Mouse (Mus musculus) liver, postnatal 0 days (tissue): ENCODE data around the gene Gm12830. TPM values are rescaled to one million over a fixed set of nuclear protein-coding genes. Genes with fewer than 3 reads are reported as not detected.
A peak's percentile ranks its signal among the peaks of the same experiment; 100 is the strongest.

Experiments
- ATAC-seq: fragments of 200-750 bp; cut with Nextera tagmentation; 2 replicates; pipeline ENCODE4 v1.8.0; 2017; ENCODE audit warnings: mild to moderate bottlenecking, moderate library complexity
- DNase-seq: peaks from one replicate; pipeline ENCODE4 v3.0.0-alpha.2; 2016
- H3K27ac ChIP-seq: fragments of 300-500 bp; sonication (generic); 2 replicates; pipeline ENCODE4 v1.5.1; 2014; ENCODE audit warnings: antibody characterized with exemption, moderate library complexity, mild to moderate bottlenecking, low read depth
- H3K27me3 ChIP-seq: fragments of 300-500 bp; sonication (generic); 2 replicates; pipeline ENCODE4 v1.6.1; 2014; ENCODE audit warnings: low read length, control low read depth, mixed read lengths; ENCODE audit not compliant: insufficient read depth
- H3K36me3 ChIP-seq: fragments of 300-500 bp; sonication (generic); replicated peaks from 2 replicates; pipeline ENCODE4 v1.6.1; 2014; ENCODE audit warnings: mild to moderate bottlenecking, control low read depth, low read length, moderate library complexity, mixed read lengths; ENCODE audit not compliant: insufficient read depth
- H3K4me1 ChIP-seq: fragments of 300-500 bp; sonication (generic); 2 replicates; pipeline ENCODE4 v1.6.1; 2014; ENCODE audit warnings: antibody characterized with exemption, mild to moderate bottlenecking, control low read depth; ENCODE audit not compliant: insufficient read depth
- H3K4me2 ChIP-seq: fragments of 300-500 bp; sonication (generic); 2 replicates; pipeline ENCODE4 v1.6.1; 2014; ENCODE audit warnings: low read depth, mild to moderate bottlenecking, low read length, moderate library complexity, mixed read lengths
- H3K4me3 ChIP-seq: fragments of 300-500 bp; sonication (generic); 2 replicates; pipeline ENCODE4 v1.5.1; 2014; ENCODE audit warnings: low read depth, low read length
- H3K9ac ChIP-seq: fragments of 300-500 bp; sonication (generic); replicated peaks from 2 replicates; pipeline ENCODE4 v1.6.1; 2014; ENCODE audit warnings: mild to moderate bottlenecking, moderate library complexity
- H3K9me3 ChIP-seq: fragments of 300-500 bp; sonication (generic); 2 replicates; pipeline ENCODE4 v1.6.1; 2016; ENCODE audit warnings: mild to moderate bottlenecking, control low read depth, low read length, mixed read lengths
- CTCF ChIP-seq: sonication (generic); IDR thresholded peaks from 2 replicates; pipeline ENCODE4 v1.5.1; 2016; ENCODE audit warnings: antibody characterized with exemption, low read depth
- EP300 ChIP-seq: IDR thresholded peaks from 2 replicates; pipeline ENCODE4 v1.6.1; 2016; ENCODE audit warnings: antibody characterized with exemption, low read depth, mild to moderate bottlenecking
- WGBS: fragments of 180-500 bp; shearing (Covaris S2); extraction: QIAGEN DNeasy Blood & Tissue Kit; methylation state at CpG from one replicate; pipeline ENCODE4 v1.1.7; 2014; ENCODE audit not compliant: insufficient replicate concordance; 5-methylcytosine and 5-hydroxymethylcytosine counted together
- polyA plus RNA-seq: library from polyadenylated mRNA; unstranded; fragments of >200 nt; fragmentation: Nextera tagmentation; extraction: Ambion mirVana; gene quantifications from 2 replicates; pipeline ENCODE4 v1.2.1, GENCODE M21; 2015

Gene Gm12830
- polyA plus RNA-seq, 1 experiment from 2014 or later: not detected

DNA sequence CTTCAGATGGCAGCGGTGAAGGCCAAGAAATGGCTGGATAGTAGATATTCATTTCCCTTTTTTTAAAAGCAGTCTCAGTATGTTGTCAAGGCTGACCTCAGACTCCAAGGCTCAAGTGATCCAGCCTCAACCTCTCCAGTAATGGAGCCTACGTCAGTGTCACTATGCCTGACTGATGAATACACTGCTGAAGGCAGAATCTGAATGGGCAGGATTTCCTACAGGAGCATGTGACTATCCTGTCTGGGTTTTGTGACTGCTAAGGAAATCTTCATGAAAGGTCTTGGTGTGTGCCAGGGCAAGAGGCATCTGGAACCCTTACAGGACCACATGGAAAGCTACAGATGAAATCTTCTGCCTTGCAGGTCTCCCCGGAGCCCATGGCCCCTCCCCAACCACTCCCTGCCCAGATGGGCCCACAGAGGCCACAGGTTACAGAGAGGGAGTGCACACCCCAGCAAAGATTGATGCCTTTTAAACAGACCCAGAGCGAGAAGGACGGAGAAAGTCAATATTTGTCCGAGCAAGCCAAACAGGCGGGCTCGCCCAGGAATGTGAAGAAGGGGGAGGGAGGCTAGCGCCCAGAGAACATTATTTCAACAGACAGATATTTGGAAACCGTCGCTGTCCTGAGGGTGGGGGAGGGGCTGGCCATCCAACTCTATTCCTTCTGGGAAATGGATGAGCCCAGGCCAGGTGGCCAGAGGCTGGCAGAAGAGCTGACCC, 48.4 kb downstream of the Gm12830 start:
- 51% methylated on average over 11 of the region's 11 CpGs for WGBS
- H3K9me3 ChIP-seq: no peaks in the 10 kb centered on the region
- peak; percentile 39; the same call in 1 of the 2 replicates for TF ChIP-seq EP300
- TF ChIP-seq CTCF: no peak
- H3K4me3 ChIP-seq: no peak overlapping the region
- no peak overlapping the region for H3K4me2 ChIP-seq
- 0 out of 2 replicates have a peak, but pooled peaks cover 6% of the 10 kb centered on the region for H3K27me3 ChIP-seq
- peak; percentile 99 for ATAC-seq
- H3K27ac ChIP-seq: peak overlapping the region; percentile 22; the same call in 1 of the 2 replicates
- DNase-seq: peak; percentile 68
- H3K4me1 ChIP-seq: peaks cover 13% of the 10 kb centered on the region
- H3K36me3 ChIP-seq: no peaks in the 10 kb centered on the region
- H3K9ac ChIP-seq: no peak overlapping the region

DNA sequence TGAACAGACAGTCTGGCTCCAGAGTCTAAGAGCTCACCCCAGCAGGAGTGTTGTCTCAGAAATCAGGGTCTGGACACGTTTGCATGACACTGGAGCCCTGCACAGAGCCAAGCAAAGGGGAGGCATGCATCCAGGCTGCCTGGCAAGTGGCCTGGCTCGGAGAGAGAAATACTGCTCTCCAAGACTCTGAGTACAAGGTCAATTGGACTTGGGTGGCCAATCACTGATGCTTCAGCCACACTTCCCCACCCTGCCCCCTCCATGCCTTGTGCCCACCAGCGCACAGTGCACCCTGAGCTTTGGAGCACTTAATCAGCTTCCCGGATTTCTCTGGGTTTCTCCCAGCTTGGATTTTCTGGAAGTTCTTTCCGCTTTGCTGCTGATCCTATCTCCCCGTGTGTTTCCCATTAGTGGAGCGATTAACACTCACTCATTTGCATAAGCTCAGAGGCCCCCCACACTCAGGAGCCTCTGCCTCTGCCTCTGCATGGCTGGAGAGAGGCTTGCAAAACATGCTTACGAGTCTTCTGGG, 55.0 kb downstream of the Gm12830 start:
- Histone ChIP-seq H3K27ac (no peak overlapping the region), H3K4me1 (no peaks in the 10 kb centered on the region), H3K9ac (no peak overlapping the region), H3K9me3 (no peaks in the 10 kb centered on the region), H3K27me3 (0 out of 2 replicates have a peak, but pooled peaks cover 6% of the 10 kb centered on the region), H3K36me3 (no peaks in the 10 kb centered on the region), H3K4me3 (no peak overlapping the region), H3K4me2 (no peak overlapping the region)
- 41% methylated on average over 8 of the region's 8 CpGs for WGBS
- no peak for DNase-seq
- TF ChIP-seq CTCF (no peak), EP300 (no peak)
- no peak for ATAC-seq

DNA sequence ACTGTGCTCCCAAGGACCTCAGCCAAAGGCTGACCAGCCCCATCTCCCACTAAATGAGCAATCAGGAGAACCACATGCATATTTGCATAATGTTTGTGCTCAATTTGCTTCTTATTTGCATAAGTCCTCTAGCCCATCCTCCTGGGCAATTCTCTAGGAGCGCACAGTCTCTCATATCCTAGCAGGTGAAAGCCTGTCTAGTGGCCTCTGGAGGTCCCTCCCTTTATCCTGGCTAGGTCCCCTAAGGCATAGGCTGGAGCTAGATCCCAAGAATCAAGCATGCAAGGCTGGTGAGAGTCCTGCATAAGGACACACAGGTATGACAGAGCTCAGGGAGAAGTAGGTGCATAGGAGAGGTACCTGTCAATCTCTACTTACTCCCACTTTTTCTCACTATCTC, 60.7 kb downstream of the Gm12830 start:
- H3K36me3 ChIP-seq: no peaks in the 10 kb centered on the region
- no peak overlapping the region for H3K9ac ChIP-seq
- H3K27ac ChIP-seq: no peak overlapping the region
- TF ChIP-seq EP300: no peak
- TF ChIP-seq CTCF: no peak
- no peaks in the 10 kb centered on the region for H3K9me3 ChIP-seq
- no peak overlapping the region for H3K4me3 ChIP-seq
- H3K4me1 ChIP-seq: no peaks in the 10 kb centered on the region
- 0 out of 2 replicates have a peak, but pooled peaks cover 2% of the 10 kb centered on the region for H3K27me3 ChIP-seq
- WGBS: 87% methylated on average over 1 of the region's 1 CpGs
- ATAC-seq: no peak
- DNase-seq: no peak
- no peak overlapping the region for H3K4me2 ChIP-seq

DNA sequence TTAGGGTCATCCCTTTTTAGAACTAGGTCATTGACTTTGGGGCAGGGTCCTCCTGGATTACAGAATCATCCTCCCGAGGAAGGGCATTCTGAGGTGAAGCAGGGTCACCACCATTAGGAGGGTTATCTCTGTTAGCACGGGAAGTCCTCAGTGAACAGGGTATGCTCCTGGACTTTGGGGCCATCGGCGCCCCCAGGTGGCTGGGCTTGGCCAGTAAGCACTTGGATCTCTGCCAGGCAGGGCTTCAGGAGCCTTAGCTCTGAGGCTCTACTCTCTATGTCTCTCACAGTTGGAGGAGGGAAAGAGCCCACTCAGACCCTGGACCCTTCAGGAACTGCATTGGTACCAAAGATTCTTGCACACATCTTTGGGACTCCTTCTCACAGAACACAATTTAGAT, 76.3 kb downstream of the Gm12830 start:
- WGBS: 13% methylated on average over 4 of the region's 4 CpGs
- no peak for ATAC-seq

DNA sequence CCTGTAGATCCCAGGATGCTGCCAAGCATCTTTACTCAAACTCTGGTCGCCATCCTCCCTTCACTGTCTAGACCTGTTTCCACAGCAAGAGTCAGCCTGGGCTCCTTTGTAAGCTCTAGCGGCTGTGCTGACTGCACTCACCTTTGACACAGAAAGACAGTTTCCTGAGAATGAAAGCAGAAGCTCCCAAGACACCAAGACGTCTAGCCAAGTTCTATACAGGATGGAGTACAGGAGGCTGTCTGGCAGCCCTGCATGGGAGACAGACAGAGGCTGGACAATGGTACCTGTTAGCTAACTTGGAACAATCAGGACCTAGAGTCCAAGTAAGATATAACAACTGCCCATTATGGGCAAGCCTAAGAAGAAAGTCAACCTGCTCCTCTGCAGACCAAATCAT, 78.4 kb downstream of the Gm12830 start:
- TF ChIP-seq CTCF (no peak), EP300 (no peak)
- Histone ChIP-seq H3K27me3 (peaks cover 91% of the 10 kb centered on the region), H3K9me3 (no peaks in the 10 kb centered on the region), H3K9ac (no peak overlapping the region), H3K36me3 (no peaks in the 10 kb centered on the region), H3K4me2 (no peak overlapping the region), H3K4me3 (no peak overlapping the region), H3K4me1 (0 out of 2 replicates have a peak, but pooled peaks cover 2% of the 10 kb centered on the region), H3K27ac (no peak overlapping the region)
- no peak for ATAC-seq
- WGBS: 7% methylated on average over 3 of the region's 3 CpGs
- no peak for DNase-seq

More for the DNA sequence above, 76.3 kb downstream of the Gm12830 start:
- Histone ChIP-seq H3K4me1 (0 out of 2 replicates have a peak, but pooled peaks cover 2% of the 10 kb centered on the region), H3K9me3 (no peaks in the 10 kb centered on the region), H3K27ac (no peak overlapping the region), H3K9ac (no peak overlapping the region), H3K4me2 (no peak overlapping the region), H3K27me3 (peaks cover 72% of the 10 kb centered on the region), H3K36me3 (no peaks in the 10 kb centered on the region), H3K4me3 (no peak overlapping the region)
- TF ChIP-seq EP300 (no peak), CTCF (peak; percentile 58)
- DNase-seq: peak; percentile 73

DNA sequence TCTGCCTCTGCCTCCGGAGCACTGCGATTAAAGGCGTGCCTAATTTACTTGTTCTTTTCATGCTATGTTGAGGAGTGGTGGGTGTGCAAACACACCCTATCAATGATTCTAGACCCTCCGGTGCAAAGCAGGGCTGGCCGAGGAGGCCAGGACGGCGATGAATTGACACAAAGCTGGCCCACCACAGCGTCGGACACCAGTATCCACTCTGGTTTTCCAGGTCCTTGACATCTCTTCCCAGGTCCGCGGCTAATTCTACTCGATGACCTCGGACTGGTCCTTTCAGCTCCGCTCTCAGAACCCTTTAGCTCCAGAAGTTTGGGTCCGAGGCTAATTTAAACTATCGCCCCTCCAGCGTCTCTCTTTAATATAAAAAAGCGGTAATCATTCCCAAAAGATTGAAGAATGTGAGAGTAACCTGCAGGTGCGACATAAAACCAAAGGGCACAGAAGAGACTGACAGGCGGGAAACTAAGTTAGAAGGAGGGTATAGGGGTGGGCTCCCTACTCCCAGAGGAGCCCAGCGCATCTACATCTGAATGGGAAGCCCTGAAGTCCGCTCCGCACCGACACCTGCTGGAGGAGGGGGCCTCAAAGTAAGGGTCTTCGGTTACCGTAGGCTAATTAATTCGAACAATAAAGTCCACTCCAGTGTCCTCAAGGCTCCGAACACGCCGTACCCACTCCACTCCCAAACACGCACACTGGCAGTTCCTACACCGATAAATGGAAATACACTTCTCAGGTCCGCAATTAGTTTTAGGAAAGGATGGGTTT, 79.5 kb downstream of the Gm12830 start:
- WGBS: 6% methylated on average over 33 of the region's 33 CpGs
- Histone ChIP-seq H3K4me3 (no peak overlapping the region), H3K27ac (no peak overlapping the region), H3K4me1 (0 out of 2 replicates have a peak, but pooled peaks cover 2% of the 10 kb centered on the region), H3K9ac (no peak overlapping the region), H3K27me3 (peaks cover 95% of the 10 kb centered on the region), H3K9me3 (no peaks in the 10 kb centered on the region), H3K36me3 (no peaks in the 10 kb centered on the region), H3K4me2 (no peak overlapping the region)
- DNase-seq: no peak
- no peak for ATAC-seq
- TF ChIP-seq EP300 (no peak), CTCF (no peak)
